Mouse (Mus musculus): ENCODE measurements around the gene 4933434E20Rik. TPM values are rescaled to one million over a fixed set of nuclear protein-coding genes. Genes with fewer than 3 reads are reported as not detected.

The 4933434E20Rik gene
- total and polyA plus RNA-seq, 3 experiments, result 89.5 to 133 (median 102) TPM

Other genes starting within 250 kb of the 4933434E20Rik start
- not detected in 2 replicates for gene She, start 220.3 kb upstream of the 4933434E20Rik start, total RNA-seq (2012; rRNA removed)
- not detected in 2 replicates for gene She, start 220.3 kb upstream of the 4933434E20Rik start, total RNA-seq (2014; rRNA removed)
- gene She, start 220.3 kb upstream of the 4933434E20Rik start, polyA plus RNA-seq (2012; ENCODE audit: insufficient read length, low read depth), result not detected in 2 replicates
- 1.4 and 2.2 TPM in 2 replicates for gene Il6ra, start 138.4 kb upstream of the 4933434E20Rik start, total RNA-seq (2012; rRNA removed)
- gene Il6ra, start 138.4 kb upstream of the 4933434E20Rik start, total RNA-seq (2014; rRNA removed), result 1.4 and 1.6 TPM in 2 replicates
- gene Il6ra, start 138.4 kb upstream of the 4933434E20Rik start, polyA plus RNA-seq (2012; ENCODE audit: insufficient read length, low read depth), result 4.4 and 4.8 TPM in 2 replicates
- 35.8 and 51.8 TPM in 2 replicates for gene Atp8b2, start 88.1 kb upstream of the 4933434E20Rik start, total RNA-seq (2012; rRNA removed)
- 33.2 and 34.2 TPM in 2 replicates for gene Atp8b2, start 88.1 kb upstream of the 4933434E20Rik start, total RNA-seq (2014; rRNA removed)
- gene Atp8b2, start 88.1 kb upstream of the 4933434E20Rik start, polyA plus RNA-seq (2012; ENCODE audit: insufficient read length, low read depth), result 31.3 and 44.4 TPM in 2 replicates
- 268 and 353 TPM in 2 replicates for gene Hax1, start 52.9 kb upstream of the 4933434E20Rik start, total RNA-seq (2012; rRNA removed)
- 294 and 302 TPM in 2 replicates for gene Hax1, start 52.9 kb upstream of the 4933434E20Rik start, total RNA-seq (2014; rRNA removed)
- 304 and 319 TPM in 2 replicates for gene Hax1, start 52.9 kb upstream of the 4933434E20Rik start, polyA plus RNA-seq (2012; ENCODE audit: insufficient read length, low read depth)
- gene Ubap2l, start 992 bp downstream of the 4933434E20Rik start, total RNA-seq (2012; rRNA removed), result 72.6 and 83.7 TPM in 2 replicates
- gene Ubap2l, start 992 bp downstream of the 4933434E20Rik start, total RNA-seq (2014; rRNA removed), result 48.5 and 49.0 TPM in 2 replicates
- gene Ubap2l, start 992 bp downstream of the 4933434E20Rik start, polyA plus RNA-seq (2012; ENCODE audit: insufficient read length, low read depth), result 189 and 201 TPM in 2 replicates
- gene Tpm3, start 21.0 kb downstream of the 4933434E20Rik start, total RNA-seq (2012; rRNA removed), result 309 and 364 TPM in 2 replicates
- gene Tpm3, start 21.0 kb downstream of the 4933434E20Rik start, total RNA-seq (2014; rRNA removed), result 448 and 501 TPM in 2 replicates
- gene Tpm3, start 21.0 kb downstream of the 4933434E20Rik start, polyA plus RNA-seq (2012; ENCODE audit: insufficient read length, low read depth), result 810 and 952 TPM in 2 replicates
- gene Nup210l, start 52.5 kb downstream of the 4933434E20Rik start, total RNA-seq (2012; rRNA removed), result 0.42 and 0.67 TPM in 2 replicates
- gene Nup210l, start 52.5 kb downstream of the 4933434E20Rik start, total RNA-seq (2014; rRNA removed), result 0.43 and 0.63 TPM in 2 replicates
- 0.47 and 0.61 TPM in 2 replicates for gene Nup210l, start 52.5 kb downstream of the 4933434E20Rik start, polyA plus RNA-seq (2012; ENCODE audit: insufficient read length, low read depth)
- gene Rps27, start 162.0 kb downstream of the 4933434E20Rik start, total RNA-seq (2012; rRNA removed), result 3,858 and 4,378 TPM in 2 replicates
- gene Rps27, start 162.0 kb downstream of the 4933434E20Rik start, total RNA-seq (2014; rRNA removed), result 2,142 and 2,224 TPM in 2 replicates
- gene Rps27, start 162.0 kb downstream of the 4933434E20Rik start, polyA plus RNA-seq (2012; ENCODE audit: insufficient read length, low read depth), result 1,222 and 1,264 TPM in 2 replicates
- 2.3 and 3.3 TPM in 2 replicates for gene Rab13, start 162.1 kb downstream of the 4933434E20Rik start, total RNA-seq (2012; rRNA removed)
- 0.34 TPM in 1 of 2 replicates, not detected in the other for gene Rab13, start 162.1 kb downstream of the 4933434E20Rik start, total RNA-seq (2014; rRNA removed)
- gene Rab13, start 162.1 kb downstream of the 4933434E20Rik start, polyA plus RNA-seq (2012; ENCODE audit: insufficient read length, low read depth), result 0.23 and 0.63 TPM in 2 replicates
- 50.8 and 62.9 TPM in 2 replicates for gene Jtb, start 180.0 kb downstream of the 4933434E20Rik start, total RNA-seq (2012; rRNA removed)
- gene Jtb, start 180.0 kb downstream of the 4933434E20Rik start, total RNA-seq (2014; rRNA removed), result 54.2 and 70.3 TPM in 2 replicates
- 67.4 and 73.6 TPM in 2 replicates for gene Jtb, start 180.0 kb downstream of the 4933434E20Rik start, polyA plus RNA-seq (2012; ENCODE audit: insufficient read length, low read depth)
- 0.25 and 0.89 TPM in 2 replicates for gene Creb3l4, start 191.9 kb downstream of the 4933434E20Rik start, total RNA-seq (2012; rRNA removed)
- gene Creb3l4, start 191.9 kb downstream of the 4933434E20Rik start, total RNA-seq (2014; rRNA removed), result 0.21 and 0.72 TPM in 2 replicates
- 0.59 and 0.70 TPM in 2 replicates for gene Creb3l4, start 191.9 kb downstream of the 4933434E20Rik start, polyA plus RNA-seq (2012; ENCODE audit: insufficient read length, low read depth)
- 42.2 and 44.4 TPM in 2 replicates for gene Slc39a1, start 196.5 kb downstream of the 4933434E20Rik start, total RNA-seq (2012; rRNA removed)
- 22.9 and 23.8 TPM in 2 replicates for gene Slc39a1, start 196.5 kb downstream of the 4933434E20Rik start, total RNA-seq (2014; rRNA removed)
- 40.4 and 40.7 TPM in 2 replicates for gene Slc39a1, start 196.5 kb downstream of the 4933434E20Rik start, polyA plus RNA-seq (2012; ENCODE audit: insufficient read length, low read depth)
- 13.5 and 14.1 TPM in 2 replicates for gene Crtc2, start 202.5 kb downstream of the 4933434E20Rik start, total RNA-seq (2012; rRNA removed)
- gene Crtc2, start 202.5 kb downstream of the 4933434E20Rik start, total RNA-seq (2014; rRNA removed), result 5.4 and 6.1 TPM in 2 replicates
- 62.1 and 69.8 TPM in 2 replicates for gene Crtc2, start 202.5 kb downstream of the 4933434E20Rik start, polyA plus RNA-seq (2012; ENCODE audit: insufficient read length, low read depth)
- gene Dennd4b, start 213.5 kb downstream of the 4933434E20Rik start, total RNA-seq (2012; rRNA removed), result 27.8 and 28.1 TPM in 2 replicates
- gene Dennd4b, start 213.5 kb downstream of the 4933434E20Rik start, total RNA-seq (2014; rRNA removed), result 9.4 and 9.8 TPM in 2 replicates
- 34.4 and 45.3 TPM in 2 replicates for gene Dennd4b, start 213.5 kb downstream of the 4933434E20Rik start, polyA plus RNA-seq (2012; ENCODE audit: insufficient read length, low read depth)
- gene Gatad2b, start 241.5 kb downstream of the 4933434E20Rik start, total RNA-seq (2012; rRNA removed), result 8.9 and 10.0 TPM in 2 replicates
- 6.4 and 8.4 TPM in 2 replicates for gene Gatad2b, start 241.5 kb downstream of the 4933434E20Rik start, total RNA-seq (2014; rRNA removed)
- 20.6 and 22.6 TPM in 2 replicates for gene Gatad2b, start 241.5 kb downstream of the 4933434E20Rik start, polyA plus RNA-seq (2012; ENCODE audit: insufficient read length, low read depth)